Mouse (Mus musculus) stomach, adult 2 months (tissue): ENCODE results near the gene Cyth1. TPM values are rescaled to one million over a fixed set of nuclear protein-coding genes. Genes with fewer than 3 reads are reported as not detected.

Experiments
- polyA plus RNA-seq: library from polyadenylated mRNA; depleted of rRNA; stranded (reverse); fragments of >200 nt; gene quantifications from 2 replicates; pipeline ENCODE4 v1.2.3, GENCODE M21; 2012; rRNA removed

Cyth1 gene
- 9.1 and 11.5 TPM in 2 replicates for polyA plus RNA-seq

GRCm38 (mm10) chr11:118248150-118249011, at the start of gene Cyth1:
TSS of gene Cyth1 (minus strand) at chr11:118248592.

GRCm38 (mm10) chr11:118289999-118290889, 41.9 kb upstream of the Cyth1 start, which contains the start of gene Usp36:
TSS of gene Usp36 (minus strand) at chr11:118290244.

GRCm38 (mm10) chr11:118130534-118130933, 117.9 kb downstream of the Cyth1 start, which contains the start of gene Dnah17:
TSS of gene Dnah17 (minus strand) at chr11:118130634.

Other genes with a start within 250 kb of the Cyth1 start
- gene Dnah17, start 118.0 kb downstream of the Cyth1 start, polyA plus RNA-seq = under 0.01 and 0.01 TPM in 2 replicates
- 7.5 and 12.9 TPM in 2 replicates for gene Usp36, start 41.7 kb upstream of the Cyth1 start, polyA plus RNA-seq
- gene Cep295nl, start 93.9 kb upstream of the Cyth1 start, polyA plus RNA-seq = not detected in 2 replicates
- 66.4 and 68.4 TPM in 2 replicates for gene Timp2, start 107.1 kb upstream of the Cyth1 start, polyA plus RNA-seq
- gene Lgals3bp, start 153.5 kb upstream of the Cyth1 start, polyA plus RNA-seq = 239 and 241 TPM in 2 replicates
- gene Cant1, start 170.5 kb upstream of the Cyth1 start, polyA plus RNA-seq = 63.1 and 84.9 TPM in 2 replicates
- gene C1qtnf1, start 179.6 kb upstream of the Cyth1 start, polyA plus RNA-seq = 5.6 and 6.7 TPM in 2 replicates
- gene Engase, start 228.2 kb upstream of the Cyth1 start, polyA plus RNA-seq = 22.1 and 22.9 TPM in 2 replicates